Mouse (Mus musculus) olfactory bulb, adult 2 months (tissue): ENCODE data around the gene Olfr1129. TPM values are rescaled to one million over a fixed set of nuclear protein-coding genes. Genes with fewer than 3 reads are reported as not detected.
"Not testable (repeated sequence)": the region's sequence is repeated elsewhere in the genome, so short reads cannot be mapped to it uniquely, and the experiment has no call there.

Experiments
- H3K27ac ChIP-seq: fragments of 200-500 bp; 2 replicates; pipeline ENCODE4 v1.5.1; 2012; ENCODE audit warnings: low read depth, low read length; ENCODE audit not compliant: insufficient read depth
- H3K4me1 ChIP-seq: fragments of 200-500 bp; 2 replicates; pipeline ENCODE4 v1.6.1; 2012; ENCODE audit warnings: low read length; ENCODE audit not compliant: control insufficient read depth, insufficient read depth
- H3K4me3 ChIP-seq: fragments of 200-500 bp; 2 replicates; pipeline ENCODE4 v1.5.1; 2012; ENCODE audit warnings: mild to moderate bottlenecking, low read depth, low read length, moderate library complexity; ENCODE audit not compliant: insufficient read depth
- CTCF ChIP-seq: fragments of 200-500 bp; IDR thresholded peaks from 2 replicates; pipeline ENCODE4 v1.5.1; 2012; ENCODE audit warnings: low read depth, mild to moderate bottlenecking, low read length, moderate library complexity; ENCODE audit not compliant: insufficient read depth
- POLR2A ChIP-seq: fragments of 200-500 bp; IDR thresholded peaks from 2 replicates; pipeline ENCODE4 v1.6.1; 2012; ENCODE audit warnings: mild to moderate bottlenecking, low read depth, low read length, moderate library complexity; ENCODE audit not compliant: insufficient read depth
- WGBS: fragments of 180-500 bp; shearing (Covaris S2); methylation state at CpG from one replicate; pipeline ENCODE4 v1.1.7; 2018; 5-methylcytosine and 5-hydroxymethylcytosine counted together
- polyA plus RNA-seq: library from polyadenylated mRNA; stranded (reverse); fragments of >200 nt; gene quantifications from 2 replicates; pipeline ENCODE4 v1.2.4, GENCODE M21; 2012; ENCODE audit warnings: low replicate concordance; ENCODE audit not compliant: missing spikeins, insufficient read depth, insufficient read length

Gene Olfr1129
- not detected in 2 replicates for polyA plus RNA-seq

- WGBS: 67% methylated on average over 1 of the region's 1 CpGs
- not testable (repeated sequence) for H3K4me1 ChIP-seq, H3K4me3 ChIP-seq, H3K27ac ChIP-seq
These were observed at the start of gene Olfr1129 for GRCm38 (mm10) chr2:87573602-87574001. Gene Olfr1129 (plus strand): TSS chr2:87573902.

- not testable (repeated sequence) for H3K4me1 ChIP-seq, H3K4me3 ChIP-seq, H3K27ac ChIP-seq
- 31% methylated on average over 38 of the region's 39 CpGs for WGBS
These were observed 47.6 kb upstream of the Olfr1129 start for GRCm38 (mm10) chr2:87525899-87526616.

DNA sequence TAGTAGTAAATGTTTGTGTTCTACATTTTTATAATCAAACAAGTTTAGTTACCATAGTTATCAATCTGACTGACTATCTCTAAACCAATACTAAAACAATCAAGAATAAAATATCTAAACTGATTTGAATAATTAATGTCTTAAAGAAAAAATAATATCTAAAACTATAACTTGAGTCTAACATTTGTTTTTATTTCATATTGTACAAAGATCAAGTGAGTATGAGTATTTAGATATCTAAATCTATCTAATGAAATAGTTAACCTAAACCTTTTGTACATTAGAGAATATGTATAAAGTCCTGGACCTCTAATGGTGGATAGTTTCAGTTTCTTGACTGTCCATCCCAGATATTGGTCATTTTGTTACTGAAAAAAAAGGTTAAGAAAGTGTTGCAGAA lies 42.2 kb upstream of the Olfr1129 start, which contains the start of gene Olfr153:
TSS of gene Olfr153 (plus strand) at position 301 of the 400 bp plus-strand sequence.
- TF ChIP-seq CTCF (no peak), POLR2A (no peak)
- H3K4me1 ChIP-seq: no peaks in the 10 kb centered on the region
- H3K4me3 ChIP-seq: no peak within 1 kb of the TSS
- no peak within 1 kb of the TSS for H3K27ac ChIP-seq

DNA sequence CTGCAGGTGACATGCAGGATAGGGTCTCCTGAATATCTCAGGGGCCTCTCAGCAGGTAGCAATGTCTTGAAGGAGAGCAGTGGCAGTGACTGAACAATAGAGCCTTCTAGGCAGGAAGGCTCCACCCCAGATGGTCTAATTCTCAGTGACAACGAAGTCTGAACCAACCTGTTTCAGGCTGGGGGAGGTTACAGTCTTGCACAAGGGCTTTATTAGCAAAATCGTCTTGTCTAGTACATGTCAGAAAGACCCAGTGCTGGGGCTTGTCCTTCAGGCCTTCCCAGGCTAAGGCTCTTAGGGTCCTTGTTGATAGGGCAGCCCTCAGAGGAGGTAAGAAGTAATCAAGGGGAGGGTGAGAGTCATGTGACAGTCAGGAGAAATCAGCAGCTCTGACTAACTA lies 38.9 kb upstream of the Olfr1129 start:
- WGBS: 55% methylated on average over 2 of the region's 2 CpGs

GRCm38 (mm10) chr2:87545442-87545841 lies 28.3 kb upstream of the Olfr1129 start, which contains the start of gene Olfr1128:
Gene Olfr1128 (minus strand): TSS chr2:87545542.
- H3K4me1 ChIP-seq: no peaks in the 10 kb centered on the region
- H3K4me3 ChIP-seq: no peak within 1 kb of the TSS
- TF ChIP-seq POLR2A (no peak), CTCF (no peak)
- WGBS: 87% methylated on average over 1 of the region's 1 CpGs
- no peak within 1 kb of the TSS for H3K27ac ChIP-seq

More for the DNA sequence above, 38.9 kb upstream of the Olfr1129 start:
- Histone ChIP-seq H3K4me1 (no peaks in the 10 kb centered on the region), H3K4me3 (no peak overlapping the region), H3K27ac (no peak overlapping the region)
- no peak for TF ChIP-seq CTCF
- TF ChIP-seq POLR2A: no peak

- not testable (repeated sequence) for H3K27ac ChIP-seq, H3K4me1 ChIP-seq, H3K4me3 ChIP-seq
These were observed 32.2 kb downstream of the Olfr1129 start, which contains the start of gene Olfr1130 for GRCm38 (mm10) chr2:87605912-87606311. Gene Olfr1130 (plus strand): TSS chr2:87606212.

DNA sequence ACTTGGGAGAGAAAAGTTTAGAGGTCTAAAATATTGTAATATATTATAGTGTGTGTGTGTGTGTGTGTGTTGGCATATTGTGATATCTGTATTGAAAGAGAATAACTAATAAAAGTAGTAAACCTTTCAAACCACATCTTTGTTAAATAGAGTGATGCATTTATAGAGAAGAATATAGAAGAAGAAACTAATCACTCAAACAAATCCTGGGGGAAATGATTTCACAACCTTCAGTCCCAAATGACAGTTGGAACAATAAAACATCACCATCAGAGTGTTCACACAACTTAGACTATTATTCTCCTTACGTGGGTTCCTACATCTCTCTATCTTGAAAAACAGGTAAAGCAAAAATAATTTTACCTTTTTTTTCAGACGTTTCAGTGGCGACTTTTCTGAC lies 53.1 kb downstream of the Olfr1129 start, which contains the start of gene Olfr1131:
TSS of gene Olfr1131 (plus strand) at position 301 of the 400 bp plus-strand sequence.
- Histone ChIP-seq H3K4me3 (no peak within 1 kb of the TSS), H3K27ac (no peak within 1 kb of the TSS), H3K4me1 (no peaks in the 10 kb centered on the region)
- TF ChIP-seq POLR2A (no peak), CTCF (no peak)
- 73% methylated on average over 3 of the region's 3 CpGs for WGBS

Other genes starting within 250 kb of the Olfr1129 start
- gene Olfr1120, start 219.1 kb upstream of the Olfr1129 start, polyA plus RNA-seq: not detected in 2 replicates
- not detected in 2 replicates for gene Olfr1121, start 204.0 kb upstream of the Olfr1129 start, polyA plus RNA-seq
- gene Olfr1122, start 188.1 kb upstream of the Olfr1129 start, polyA plus RNA-seq: not detected in 2 replicates
- gene Olfr1123, start 157.3 kb upstream of the Olfr1129 start, polyA plus RNA-seq: not detected in 2 replicates
- gene Olfr1124, start 143.6 kb upstream of the Olfr1129 start, polyA plus RNA-seq: not detected in 2 replicates
- not detected in 2 replicates for gene Olfr1126, start 119.9 kb upstream of the Olfr1129 start, polyA plus RNA-seq
- gene Pramel7, start 76.8 kb upstream of the Olfr1129 start, polyA plus RNA-seq: not detected in 2 replicates
- gene Pramel6, start 67.3 kb upstream of the Olfr1129 start, polyA plus RNA-seq: not detected in 2 replicates
- gene Olfr153, start 42.1 kb upstream of the Olfr1129 start, polyA plus RNA-seq: not detected in 2 replicates
- gene Olfr1128, start 28.4 kb upstream of the Olfr1129 start, polyA plus RNA-seq: not detected in 2 replicates
- gene Olfr1130, start 32.3 kb downstream of the Olfr1129 start, polyA plus RNA-seq: not detected in 2 replicates
- not detected in 2 replicates for gene Olfr1131, start 53.2 kb downstream of the Olfr1129 start, polyA plus RNA-seq
- not detected in 2 replicates for gene Olfr1132, start 63.6 kb downstream of the Olfr1129 start, polyA plus RNA-seq
- not detected in 2 replicates for gene Olfr1133, start 73.5 kb downstream of the Olfr1129 start, polyA plus RNA-seq
- gene Olfr1134, start 84.6 kb downstream of the Olfr1129 start, polyA plus RNA-seq: not detected in 2 replicates
- gene Olfr1135, start 99.8 kb downstream of the Olfr1129 start, polyA plus RNA-seq: not detected in 2 replicates
- not detected in 2 replicates for gene Olfr1136, start 120.0 kb downstream of the Olfr1129 start, polyA plus RNA-seq
- gene Olfr1137, start 139.3 kb downstream of the Olfr1129 start, polyA plus RNA-seq: not detected in 2 replicates
- not detected in 2 replicates for gene Olfr1138, start 166.1 kb downstream of the Olfr1129 start, polyA plus RNA-seq
- gene Olfr1140, start 169.8 kb downstream of the Olfr1129 start, polyA plus RNA-seq: not detected in 2 replicates
- not detected in 2 replicates for gene Olfr1141, start 180.1 kb downstream of the Olfr1129 start, polyA plus RNA-seq
- not detected in 2 replicates for gene Olfr152, start 205.6 kb downstream of the Olfr1129 start, polyA plus RNA-seq
- not detected in 2 replicates for gene Olfr1143, start 226.7 kb downstream of the Olfr1129 start, polyA plus RNA-seq
- gene Olfr1145, start 235.9 kb downstream of the Olfr1129 start, polyA plus RNA-seq: not detected in 2 replicates